Mouse (Mus musculus): Measurements from ENCODE around the gene Pidd1.
A peak's percentile ranks its signal among the peaks of the same experiment; 100 is the strongest.
"Not testable (repeated sequence)": the region's sequence is repeated elsewhere in the genome, so short reads cannot be mapped to it uniquely, and the experiment has no call there.

The Pidd1 gene

DNA sequence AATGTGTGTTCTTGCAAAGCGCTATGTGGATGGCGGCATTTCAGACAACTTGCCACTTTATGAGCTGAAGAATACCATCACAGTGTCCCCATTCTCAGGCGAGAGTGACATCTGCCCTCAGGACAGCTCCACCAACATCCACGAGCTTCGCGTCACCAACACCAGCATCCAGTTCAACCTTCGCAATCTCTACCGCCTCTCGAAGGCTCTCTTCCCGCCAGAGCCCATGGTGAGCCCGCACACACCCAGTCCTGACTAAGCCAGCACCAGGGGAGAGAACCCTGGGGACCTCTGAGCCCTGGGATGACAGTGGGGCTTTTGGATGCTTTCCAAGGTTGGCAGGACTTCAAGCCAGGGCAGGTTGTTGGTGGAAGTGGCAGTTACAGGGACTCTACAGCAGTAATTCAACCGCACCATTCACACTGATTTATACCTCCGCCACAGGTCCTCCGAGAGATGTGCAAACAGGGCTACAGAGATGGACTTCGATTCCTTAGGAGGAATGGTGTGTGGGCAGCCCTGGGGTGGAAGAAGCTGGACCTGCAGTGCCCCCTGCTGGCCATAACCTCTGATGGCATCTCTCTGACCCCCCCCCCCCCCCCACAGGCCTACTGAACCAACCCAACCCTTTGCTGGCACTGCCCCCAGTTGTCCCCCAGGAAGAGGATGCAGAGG lies 14.3 kb upstream of the Pidd1 start:
- DNase-seq: peak; percentile 73

GRCm38 (mm10) chr7:141457236-141457635 lies 13.4 kb upstream of the Pidd1 start:
- DNase-seq: no peak

DNA sequence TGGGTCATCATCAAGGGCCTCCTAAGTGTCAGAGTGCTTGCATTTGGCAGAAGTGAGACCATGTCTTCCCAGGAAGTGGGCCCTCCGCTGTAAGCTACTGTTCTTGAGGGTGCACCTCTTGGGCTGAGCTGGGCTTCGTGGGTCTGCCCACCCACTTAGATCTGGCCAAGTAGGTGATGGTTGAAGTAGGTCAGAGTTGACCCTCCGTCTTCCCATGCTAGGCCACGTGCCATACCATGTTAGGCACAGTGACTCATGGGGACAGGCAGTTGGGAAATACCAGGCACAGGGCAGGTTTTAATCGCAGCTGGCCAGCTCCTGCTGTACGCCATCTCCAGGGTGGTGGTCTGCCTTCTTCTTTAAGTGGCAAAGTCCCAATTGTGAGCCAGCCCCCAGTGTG lies 12.9 kb upstream of the Pidd1 start:
- DNase-seq: no peak

GRCm38 (mm10) chr7:141455610-141456314 lies 11.9 kb upstream of the Pidd1 start:
- DNase-seq: peak; percentile 83

- peak; percentile 98 for DNase-seq
Observed at GRCm38 (mm10) chr7:141454967-141455551, 11.2 kb upstream of the Pidd1 start, which contains the start of gene Pnpla2. Gene Pnpla2, plus strand, starts transcription at chr7:141455198.

GRCm38 (mm10) chr7:141453636-141454035 lies 9.8 kb upstream of the Pidd1 start:
- no peak for DNase-seq

DNA sequence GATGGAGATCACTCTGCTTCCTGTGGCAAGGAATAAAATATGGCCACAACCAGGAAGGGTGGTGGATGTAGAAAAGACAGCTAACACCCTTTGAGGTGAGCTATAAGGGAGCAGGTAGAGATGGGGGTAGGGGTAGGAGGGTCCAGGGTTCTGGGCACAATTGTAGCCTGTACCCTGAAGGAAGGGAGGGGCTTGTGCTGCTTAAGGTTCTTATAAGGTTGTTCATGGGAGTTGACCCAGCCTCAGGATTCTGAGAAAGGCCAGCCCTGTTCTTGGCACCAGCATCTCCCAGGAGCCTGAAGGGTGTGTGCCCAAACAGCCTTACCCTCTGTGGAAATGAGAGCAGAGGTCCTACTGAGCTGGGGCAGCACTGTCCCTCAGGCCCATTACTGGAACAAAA lies 8.1 kb upstream of the Pidd1 start:
- no peak for DNase-seq

GRCm38 (mm10) chr7:141447110-141447991 lies 3.5 kb upstream of the Pidd1 start, which contains the start of gene Rplp2:
Gene Rplp2, plus strand, starts transcription at chr7:141447370.
- DNase-seq: peak; percentile 92

DNA sequence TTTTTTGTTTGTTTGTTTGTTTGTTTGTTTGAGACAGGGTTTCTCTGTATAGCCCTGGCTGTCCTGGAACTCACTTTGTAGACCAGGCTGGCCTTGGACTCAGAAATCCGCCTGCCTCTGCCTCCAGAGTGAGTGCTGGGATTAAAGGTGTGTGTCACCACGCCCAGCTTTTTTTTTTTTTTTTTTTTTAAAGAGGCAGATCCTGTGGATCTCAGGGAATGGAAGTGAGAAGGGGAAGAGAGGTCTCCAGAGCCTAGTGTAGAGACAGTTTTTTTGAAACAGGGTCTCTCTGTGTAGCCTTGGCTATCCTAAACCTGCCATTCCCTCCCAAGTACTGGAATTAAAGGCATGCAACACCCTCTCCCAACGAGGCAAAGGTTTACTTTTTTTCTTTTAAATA lies 2.5 kb upstream of the Pidd1 start:
- DNase-seq: not testable (repeated sequence)

DNA sequence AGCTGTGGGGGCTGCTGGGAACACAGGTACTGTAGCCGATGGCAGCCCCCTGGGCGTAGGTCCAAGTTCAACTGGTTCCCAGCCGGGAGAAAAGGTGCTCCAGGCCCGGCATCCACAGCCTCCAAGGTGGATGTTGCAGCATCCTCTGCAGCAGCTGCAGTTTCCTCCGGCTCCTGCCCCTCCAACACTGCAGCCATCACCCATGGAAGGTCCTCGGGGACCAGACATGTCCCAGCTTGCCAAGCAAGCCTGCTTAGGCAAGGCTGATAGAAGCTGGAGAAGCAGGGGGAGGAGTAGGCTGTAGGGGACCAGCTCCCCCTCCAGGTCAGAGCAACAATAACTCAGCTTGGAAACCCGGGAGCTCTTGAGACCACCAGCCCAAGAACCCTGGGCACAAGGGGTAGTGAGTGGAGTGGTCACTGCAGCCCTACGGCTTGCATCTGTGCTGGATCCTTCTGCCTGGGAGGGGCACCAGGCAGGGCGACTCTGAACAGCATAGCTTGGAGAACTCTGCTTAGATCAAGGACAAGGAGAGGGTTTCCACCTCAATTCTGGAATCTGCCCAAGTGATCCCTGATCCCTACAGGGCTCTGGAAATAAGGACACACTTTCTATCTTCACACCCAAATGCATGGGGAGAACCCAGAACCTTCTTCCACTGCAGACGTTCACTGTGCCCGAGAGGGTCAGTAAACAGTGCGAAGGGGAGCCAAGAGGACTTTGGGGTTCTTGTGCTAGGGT lies 574 bp downstream of the Pidd1 start:
- no peak for DNase-seq

DNA sequence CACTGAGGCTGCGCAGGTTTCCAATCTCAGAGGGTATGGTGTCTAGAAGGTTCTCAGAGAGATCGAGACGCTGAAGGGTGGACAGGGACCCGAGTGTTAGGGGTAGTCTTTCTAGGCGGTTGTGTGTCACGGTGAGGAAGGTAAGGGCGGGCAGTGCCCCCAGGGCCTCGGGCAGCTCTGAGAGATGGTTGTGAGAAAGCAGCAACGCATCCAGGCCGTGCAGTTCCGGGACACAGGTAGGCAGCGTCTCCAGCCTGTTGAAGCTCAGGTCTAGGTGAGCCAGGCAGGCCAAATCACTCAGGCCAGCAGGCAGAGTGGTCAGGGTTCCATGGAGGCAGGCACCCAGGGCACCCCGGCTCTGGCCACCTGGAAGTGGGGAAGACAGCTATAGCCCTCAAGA lies 1.6 kb downstream of the Pidd1 start:
- no peak for DNase-seq

- DNase-seq: no peak
Observed at GRCm38 (mm10) chr7:141441460-141441859, 2.4 kb downstream of the Pidd1 start.

- peak; percentile 78 for DNase-seq
Observed at GRCm38 (mm10) chr7:141440613-141441012, 3.2 kb downstream of the Pidd1 start.

GRCm38 (mm10) chr7:141439811-141440210 lies 4.0 kb downstream of the Pidd1 start:
- no peak for DNase-seq

GRCm38 (mm10) chr7:141439140-141439679 lies 4.6 kb downstream of the Pidd1 start:
- no peak for DNase-seq

DNA sequence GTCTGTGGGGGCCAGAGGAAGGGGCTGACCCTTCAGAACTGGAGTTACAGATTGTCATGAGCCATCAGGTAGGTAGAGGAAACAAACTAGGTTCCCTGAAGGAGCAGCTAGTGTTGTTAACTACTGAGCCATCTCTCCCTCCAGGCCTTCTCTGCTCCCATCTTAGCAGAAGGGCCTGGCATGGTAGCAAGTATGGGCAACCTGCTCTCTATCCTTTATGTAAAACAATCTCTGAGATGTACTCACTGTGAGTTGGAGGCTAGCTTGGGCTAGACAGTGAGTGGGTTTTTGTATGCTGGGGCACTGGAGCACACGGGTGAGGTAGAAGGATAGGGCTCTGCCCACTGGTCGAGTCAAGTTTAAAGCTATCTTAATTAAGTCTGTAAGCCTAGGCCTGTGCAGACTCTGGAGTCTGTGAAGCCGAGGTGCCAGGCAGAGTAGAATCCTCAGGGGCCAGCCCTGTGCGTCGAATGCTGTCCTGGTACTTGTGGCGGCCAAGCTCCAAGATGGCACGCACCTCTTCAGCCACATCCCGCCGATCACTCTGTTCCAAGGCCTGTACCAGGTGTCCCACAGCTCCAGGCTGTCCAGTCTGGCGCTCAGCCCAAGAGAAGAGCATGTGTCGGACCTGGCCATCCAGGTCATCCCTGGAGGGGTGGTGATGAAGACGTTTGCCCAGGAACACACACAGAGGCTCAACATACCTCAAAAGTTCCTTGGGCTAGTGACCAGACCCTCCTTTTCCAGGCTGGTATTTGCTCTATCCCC lies 5.4 kb downstream of the Pidd1 start:
- no peak for DNase-seq

DNA sequence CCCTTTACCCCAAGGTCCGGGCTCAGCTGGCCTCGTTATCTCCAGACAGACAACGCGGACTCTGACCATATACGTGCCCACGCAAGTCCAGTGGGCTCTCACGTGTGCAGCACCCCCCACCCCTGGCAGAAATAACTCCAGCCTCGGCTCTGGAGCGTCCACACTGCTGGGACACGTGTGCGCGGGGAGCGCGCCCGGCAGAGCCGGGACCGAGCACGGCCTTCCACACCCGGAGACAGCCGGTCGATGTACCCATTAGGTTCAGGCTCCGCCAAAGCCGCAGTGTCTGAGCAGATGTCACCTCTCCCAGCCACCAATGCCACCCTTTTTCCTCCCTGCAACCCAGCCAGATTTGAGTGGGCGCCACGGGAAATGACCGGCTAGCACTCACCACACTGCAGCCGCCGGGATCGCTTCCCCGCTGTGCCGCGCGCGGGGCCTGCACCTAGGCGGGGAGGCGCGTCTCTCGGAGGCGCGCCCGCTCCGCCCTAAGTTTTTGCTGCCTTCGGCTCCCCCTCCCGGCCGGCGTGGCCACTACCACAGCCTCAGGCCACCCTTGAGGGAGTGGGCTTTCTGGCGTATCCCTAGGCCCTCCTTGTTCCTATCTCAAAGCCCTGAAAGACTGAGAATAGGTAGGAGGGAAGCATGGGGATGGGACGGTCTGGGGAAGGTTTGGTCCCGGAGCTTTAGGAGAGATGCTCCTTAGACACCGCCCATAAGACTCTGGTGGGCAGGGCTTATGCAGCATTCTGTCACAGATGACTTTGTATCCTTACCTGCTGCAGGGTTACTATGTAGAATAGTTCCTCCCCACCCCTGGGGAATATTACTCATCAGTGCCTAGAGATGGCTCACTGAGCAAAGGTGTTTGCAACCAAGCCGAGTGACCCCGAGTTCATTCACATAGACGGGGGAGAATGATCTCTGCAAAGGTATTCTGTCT lies 6.4 kb downstream of the Pidd1 start, which contains the start of gene Slc25a22:
TSS of gene Slc25a22 (minus strand) at position 715 of the 943 bp plus-strand sequence.
- DNase-seq: peak; percentile 81

DNA sequence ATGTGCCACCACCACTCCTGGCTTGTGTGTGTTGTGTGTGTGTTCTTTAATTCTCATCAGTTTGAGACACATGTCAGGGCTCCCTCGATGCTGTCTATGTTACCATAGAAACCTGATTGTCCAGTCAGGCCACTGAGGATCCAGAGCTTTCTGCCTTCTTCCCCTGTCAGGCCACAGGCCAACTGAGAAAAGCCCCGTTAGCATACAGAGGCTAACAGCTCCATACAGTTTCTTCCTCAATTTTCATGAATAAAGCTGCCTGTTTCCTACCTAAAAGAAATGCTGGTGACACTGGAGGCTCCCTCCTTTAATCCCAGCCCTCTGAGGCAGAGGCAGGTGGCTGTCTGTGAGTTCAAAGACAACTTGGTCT lies 7.3 kb downstream of the Pidd1 start:
- no peak for DNase-seq

DNA sequence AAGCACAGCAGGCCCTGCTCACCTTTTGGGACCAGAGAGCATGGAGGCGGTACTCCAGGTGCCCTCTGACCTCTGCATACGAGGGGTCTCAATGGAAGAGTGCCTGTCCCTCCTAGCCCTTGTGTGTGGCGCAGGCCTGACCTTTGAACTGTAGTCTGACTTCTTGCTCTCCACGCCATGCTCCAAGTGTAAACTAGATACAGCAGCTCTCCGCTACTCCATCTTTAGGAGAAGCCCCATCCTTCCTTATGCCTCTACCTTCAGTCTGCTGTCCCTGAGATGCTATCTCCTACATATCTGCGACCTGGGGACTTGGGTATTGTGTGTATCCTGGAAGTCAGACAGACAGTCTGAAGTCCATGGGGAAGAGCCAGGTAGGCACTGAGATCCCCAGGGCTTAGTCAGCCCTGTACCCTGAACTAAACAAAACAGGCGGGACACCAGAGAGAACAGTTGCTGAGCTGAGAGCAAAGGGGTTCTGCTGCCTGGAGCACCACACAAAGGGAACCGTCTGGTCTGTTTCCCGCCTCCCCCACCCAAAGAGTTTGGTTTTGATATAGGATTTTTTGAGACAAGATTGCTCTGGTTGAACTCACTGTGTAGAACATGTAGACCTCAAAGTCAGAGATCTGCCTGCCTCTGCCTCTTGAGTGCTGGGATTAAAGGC lies 7.8 kb downstream of the Pidd1 start:
- DNase-seq: no peak

Measured in lung, postnatal 14 days (tissue).